Mouse (Mus musculus) mouse trophoblast stem cell (cell line): Measurements from ENCODE around the gene Slc22a4.
"Not testable (repeated sequence)": the region's sequence is repeated elsewhere in the genome, so short reads cannot be mapped to it uniquely, and the experiment has no call there.

Experiments used
- in situ Hi-C, 2 experiments: fragments of 300-500 bp; cut with MseI, MboI; formaldehyde crosslinking; loops; 2 replicates in 1 of 2; 3 replicates in 1 of 2; pipeline ENCODE4 v1.15.1; 2025

Gene Slc22a4

DNA sequence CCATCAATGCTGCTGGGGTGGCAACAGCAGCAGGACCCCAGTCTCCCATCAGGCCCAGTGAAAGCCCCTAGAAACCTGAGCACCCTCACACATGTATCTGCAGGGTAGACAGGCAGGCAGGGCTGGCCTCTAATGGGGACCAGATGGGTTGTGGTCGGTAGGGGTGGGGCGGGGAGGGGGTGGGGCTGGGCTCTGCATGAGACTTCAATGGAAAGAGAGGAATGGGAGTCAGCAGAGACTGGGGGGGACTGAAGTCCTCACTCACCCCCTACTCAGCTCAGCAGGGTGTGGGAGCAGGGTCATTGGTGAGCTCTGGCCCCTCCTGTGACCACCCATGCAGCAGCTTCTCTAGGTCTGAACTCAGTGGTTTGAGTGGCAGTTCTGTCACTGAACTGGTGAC is 29.5 kb upstream of the Slc22a4 start:
- in situ Hi-C loops: no loop called here

DNA sequence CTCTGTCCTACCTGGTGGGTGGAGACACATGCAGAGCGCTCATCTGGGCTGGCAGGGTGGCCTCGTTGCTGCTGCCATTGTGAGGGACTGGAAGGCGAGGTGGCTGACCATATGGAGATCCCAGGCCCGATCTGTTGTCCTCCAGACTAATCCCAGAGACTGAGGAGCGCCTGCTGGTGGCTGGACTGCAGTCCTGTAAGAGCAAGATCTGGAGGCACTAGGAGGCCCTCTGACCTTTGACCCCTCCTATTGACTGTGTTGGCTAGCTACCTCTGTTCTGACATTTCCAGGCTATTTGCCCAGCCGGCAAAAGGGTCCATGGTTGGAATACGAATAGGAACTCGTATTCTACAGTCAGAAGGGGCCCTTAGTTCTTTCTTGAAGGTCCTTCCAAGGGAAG is 28.2 kb upstream of the Slc22a4 start:
- in situ Hi-C loops: no loop called here

DNA sequence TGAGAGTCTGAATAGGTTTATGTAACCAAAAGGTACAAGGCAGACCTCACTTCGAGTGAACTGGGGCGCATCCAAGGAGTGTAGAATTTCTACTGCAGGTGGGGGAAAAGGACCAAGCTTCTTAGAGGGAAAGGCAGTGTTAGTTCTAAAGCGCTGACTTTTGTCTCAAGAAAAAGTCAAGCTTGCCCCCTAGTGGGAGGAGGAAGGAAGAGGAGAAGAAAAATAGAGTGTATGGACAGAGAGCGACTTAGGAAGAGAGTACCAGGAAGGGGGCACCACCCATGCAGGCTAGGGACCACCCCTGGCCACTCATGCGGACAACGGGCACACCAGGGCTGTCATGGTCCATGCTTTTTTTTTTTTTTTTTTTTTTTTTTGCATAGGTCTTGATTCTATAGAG is 26.4 kb upstream of the Slc22a4 start:
- in situ Hi-C loops: loop anchor here in 1 of 2 experiments (5.0 kb wide), 1 partner anchor 52 kb away; no protein-coding TSS in a partner anchor

DNA sequence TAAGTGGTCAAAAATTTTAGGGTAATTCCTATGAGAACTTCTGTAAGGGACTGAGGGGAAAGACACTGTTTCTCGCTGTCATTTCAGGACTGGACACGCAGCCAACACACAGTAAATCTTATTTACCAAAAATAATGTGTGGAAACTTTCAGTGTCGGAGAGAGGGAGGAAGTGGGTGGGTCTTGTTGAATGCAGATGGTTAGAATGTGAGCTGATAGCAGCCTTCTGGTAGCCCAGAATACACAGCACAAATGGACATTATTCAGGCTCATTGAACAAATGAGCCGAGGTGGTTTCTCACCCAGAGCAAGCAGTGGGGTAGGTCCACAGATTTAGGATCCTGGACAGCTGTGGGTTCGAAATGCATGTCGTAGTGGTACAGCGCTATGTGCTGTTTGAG is 25.2 kb upstream of the Slc22a4 start:
- in situ Hi-C loops: loop anchor here in 1 of 2 experiments (5.0 kb wide), 1 partner anchor 51 kb away; no protein-coding TSS in a partner anchor

DNA sequence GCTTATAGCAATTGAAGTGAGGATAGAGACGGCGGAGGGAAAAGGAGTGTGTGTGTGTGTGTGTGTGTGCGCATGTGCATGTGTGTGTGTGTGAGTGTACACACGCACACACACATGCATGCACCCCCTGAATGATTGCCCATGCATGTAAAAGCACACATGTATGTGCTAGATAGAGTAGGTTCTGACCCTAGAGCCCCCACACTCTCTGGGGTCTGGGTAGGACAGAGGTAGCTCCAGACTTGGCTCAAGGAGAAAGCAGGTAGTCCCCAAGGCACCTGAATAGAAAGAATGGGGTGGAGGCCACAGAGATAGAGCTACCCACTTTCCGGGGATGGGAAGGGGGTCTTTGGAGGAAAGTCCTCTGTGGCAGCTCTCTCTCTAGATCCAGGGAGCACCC is 24.2 kb upstream of the Slc22a4 start:
- in situ Hi-C loops: loop anchor here in 1 of 2 experiments (5.0 kb wide), 1 partner anchor 50 kb away; no protein-coding TSS in a partner anchor

DNA sequence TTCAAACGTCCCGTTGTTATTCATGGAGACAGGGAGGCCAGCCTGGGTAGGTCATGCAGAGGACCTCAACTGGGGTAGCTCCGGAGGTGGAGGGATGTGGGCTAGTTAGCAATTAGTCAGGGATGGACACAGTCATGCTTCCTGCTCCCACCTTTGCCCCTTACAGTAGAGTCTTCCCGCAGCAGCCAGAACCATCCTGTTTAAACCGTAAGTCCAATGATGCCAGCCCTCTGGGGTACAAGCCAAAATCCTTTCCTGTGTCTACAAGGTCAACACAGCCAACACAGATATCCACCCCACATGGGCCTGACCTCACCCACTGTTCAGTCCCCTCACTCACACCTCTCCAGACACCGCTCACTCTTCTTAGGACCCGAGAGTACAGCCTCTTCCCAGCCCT is 23.3 kb upstream of the Slc22a4 start:
- in situ Hi-C loops: loop anchor here in 1 of 2 experiments (5.0 kb wide), 1 partner anchor 49 kb away; no protein-coding TSS in a partner anchor

DNA sequence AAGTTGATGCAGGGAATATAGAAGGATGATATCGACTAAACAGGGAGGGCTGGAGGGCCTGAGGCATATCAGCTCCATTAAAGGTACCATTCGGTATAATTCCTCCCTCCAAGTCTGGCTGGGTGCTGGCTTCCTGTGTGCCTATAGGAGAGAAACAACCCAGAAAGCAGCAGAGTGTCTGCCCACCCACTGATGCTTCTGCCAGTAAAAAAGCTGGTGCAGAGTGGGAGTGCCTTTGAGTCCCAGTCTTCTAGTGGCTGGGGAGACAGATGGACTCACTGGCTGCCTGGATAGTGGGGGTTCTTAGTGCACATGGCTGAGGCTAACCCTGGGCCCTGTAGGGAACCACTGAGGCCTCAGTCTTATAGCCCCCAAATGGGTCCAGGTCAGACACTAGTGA is 22.3 kb upstream of the Slc22a4 start:
- in situ Hi-C loops: loop anchor here in 1 of 2 experiments (5.0 kb wide), 1 partner anchor 48 kb away; no protein-coding TSS in a partner anchor

DNA sequence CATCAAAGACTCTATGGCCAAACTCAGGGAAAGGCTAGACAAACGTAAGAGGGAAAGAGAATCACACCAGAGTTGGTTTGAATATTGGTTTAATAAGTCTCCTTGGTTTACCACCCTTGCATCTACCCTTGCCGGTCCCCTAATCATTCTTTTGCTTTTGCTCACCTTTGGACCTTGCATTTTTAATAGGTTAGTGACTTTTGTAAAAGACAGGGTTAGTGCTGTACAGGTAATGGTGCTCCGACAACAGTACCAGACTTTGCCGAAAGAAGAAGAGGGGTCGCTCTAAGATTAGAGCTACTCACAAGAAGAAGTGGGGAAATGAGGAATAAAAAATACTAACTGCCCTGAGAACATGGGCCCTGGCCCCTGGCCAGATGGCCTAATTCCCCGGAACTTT is 12.8 kb upstream of the Slc22a4 start:
- in situ Hi-C loops: loop anchor here in 1 of 2 experiments (5.0 kb wide), 1 partner anchor 33 kb away; no protein-coding TSS in a partner anchor

DNA sequence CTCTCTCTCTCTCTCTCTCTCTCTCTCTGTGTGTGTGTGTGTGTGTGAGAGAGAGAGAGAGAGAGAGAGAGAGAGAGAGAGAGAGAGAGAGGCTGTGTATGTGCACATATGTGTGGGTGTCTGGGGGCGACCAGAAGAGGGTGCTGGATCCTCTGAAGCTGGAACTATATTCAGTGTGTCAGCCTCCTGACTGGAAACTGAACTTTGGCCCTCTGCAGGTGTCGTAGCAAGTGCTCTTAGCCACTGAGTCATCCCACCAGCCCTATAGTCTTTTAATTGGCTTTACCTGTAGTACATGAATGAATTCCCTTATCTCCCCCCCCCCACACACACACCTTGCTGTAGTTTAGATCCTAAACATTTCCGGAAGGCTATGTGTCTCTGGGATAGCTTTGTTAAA is 5.0 kb upstream of the Slc22a4 start:
- in situ Hi-C loops: not testable (repeated sequence)

DNA sequence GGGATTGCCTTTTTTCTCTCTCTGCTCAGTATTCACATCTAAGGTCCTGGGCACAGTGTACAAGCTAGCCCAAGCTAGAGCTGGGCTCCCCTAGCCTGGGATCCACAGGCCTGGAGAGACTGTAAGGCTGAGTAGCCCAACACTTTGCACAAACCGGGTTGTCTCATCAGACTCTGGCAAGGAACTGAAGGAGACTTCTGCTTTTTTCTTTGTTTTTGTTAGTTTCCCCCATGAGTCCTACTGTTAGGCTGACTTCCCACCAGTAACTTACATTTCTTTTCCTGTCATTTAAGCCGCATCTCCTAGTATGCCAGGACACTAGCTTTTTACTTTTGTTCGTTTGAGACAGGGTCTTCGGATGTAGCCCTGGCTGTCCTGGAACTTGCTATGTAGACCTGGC is 1.1 kb upstream of the Slc22a4 start:
- in situ Hi-C loops: no loop called here

DNA sequence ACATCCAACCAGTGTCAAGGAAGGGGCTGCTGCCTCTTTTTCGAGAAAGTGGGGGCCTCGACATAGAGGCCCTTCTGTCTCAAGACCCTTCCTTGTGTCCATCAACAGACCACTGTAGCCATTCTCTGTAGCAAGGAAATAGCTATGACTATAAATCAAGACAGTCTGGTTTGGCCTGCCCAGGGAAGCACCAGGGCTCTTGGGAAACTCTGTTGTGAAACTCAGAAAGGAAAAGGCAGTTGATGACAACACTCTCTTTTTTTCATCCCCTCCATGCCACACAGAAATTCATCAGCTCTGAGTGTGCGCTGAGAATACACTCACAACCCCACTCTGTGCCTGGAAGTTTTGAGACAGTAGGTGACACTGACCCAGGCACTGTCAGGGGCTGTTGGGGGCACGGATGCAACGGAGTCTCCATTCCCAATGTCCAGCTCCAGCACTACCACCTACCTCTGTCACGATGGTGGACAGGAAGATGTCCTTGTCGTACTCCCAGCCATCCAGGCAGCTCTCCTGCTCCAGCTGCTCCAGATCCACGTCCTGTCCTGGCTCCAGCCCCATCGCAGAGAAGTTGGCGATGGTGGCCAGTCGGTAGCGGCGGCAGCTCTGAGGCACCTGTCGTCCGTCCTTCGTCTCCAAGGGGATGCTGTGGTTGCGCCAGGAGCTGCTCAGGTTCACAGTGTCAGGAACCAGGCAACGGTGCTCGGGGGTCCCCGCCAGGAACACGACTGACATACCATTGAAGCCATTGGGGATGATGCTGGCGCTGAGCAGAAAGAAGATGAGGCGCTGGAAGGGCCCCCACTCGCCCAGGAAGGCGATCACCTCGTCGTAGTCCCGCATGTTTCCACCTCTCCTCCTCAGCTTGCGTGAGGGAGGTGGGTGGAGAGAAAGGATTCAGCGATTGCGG is 503 bp downstream of the Slc22a4 start:
- in situ Hi-C loops: no loop called here

DNA sequence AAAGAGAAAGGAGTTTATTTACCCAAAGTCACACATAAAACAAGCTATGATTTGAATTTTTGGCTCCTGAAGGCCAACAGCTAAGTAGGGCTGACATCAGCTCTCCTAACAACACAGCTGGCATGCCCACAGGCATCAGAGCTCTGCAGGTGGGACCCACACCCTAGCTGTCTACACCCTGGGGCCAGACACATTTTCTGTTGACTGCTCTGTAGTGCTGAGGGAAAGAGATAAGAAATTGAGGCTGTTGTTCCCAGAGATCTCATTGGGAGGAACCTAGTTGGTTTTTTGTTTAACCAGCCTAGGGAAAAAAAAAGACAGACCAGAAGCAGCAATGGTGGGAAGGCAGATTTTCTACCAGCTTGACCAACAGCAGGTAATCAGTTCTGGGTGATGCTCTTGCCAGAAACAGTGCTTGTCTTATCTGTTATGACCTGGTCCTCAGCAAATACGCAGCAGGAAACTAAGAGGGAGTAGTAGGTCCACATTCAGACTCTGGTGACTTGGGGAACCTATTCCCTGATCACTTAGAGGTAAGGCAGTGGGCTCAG is 1.3 kb downstream of the Slc22a4 start:
- in situ Hi-C loops: no loop called here

DNA sequence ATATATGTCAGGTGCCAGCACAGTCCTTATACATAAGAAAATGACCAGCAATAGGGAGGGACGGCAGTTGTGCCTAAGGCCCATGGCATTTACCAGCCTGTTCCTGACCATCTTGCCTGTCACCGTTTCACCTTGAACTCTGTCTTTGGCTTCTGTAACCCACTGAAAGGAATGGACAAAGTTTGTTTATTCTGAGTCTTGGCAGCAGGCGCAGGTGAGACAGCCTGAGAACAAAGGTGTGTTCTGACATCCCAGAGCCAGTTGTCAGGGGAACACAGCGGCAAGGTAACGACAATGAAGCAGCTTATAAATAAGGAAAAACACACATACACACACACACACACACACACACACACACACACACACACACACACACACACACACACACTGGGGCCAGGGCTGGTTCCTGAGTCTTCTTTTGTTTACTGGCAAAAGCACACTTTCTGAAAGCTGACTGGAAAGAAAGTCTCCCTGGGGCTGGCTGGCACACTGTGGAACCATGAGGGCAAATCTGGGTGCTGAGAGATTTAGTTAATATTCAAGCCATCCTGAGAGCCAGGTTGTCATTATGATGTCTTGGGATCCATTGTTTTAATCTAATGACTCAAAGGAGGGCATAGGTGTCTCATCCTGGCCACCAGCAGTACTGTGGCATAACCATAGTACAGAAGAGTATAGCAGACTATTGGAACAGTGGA is 6.3 kb downstream of the Slc22a4 start:
- in situ Hi-C loops: no loop called here

DNA sequence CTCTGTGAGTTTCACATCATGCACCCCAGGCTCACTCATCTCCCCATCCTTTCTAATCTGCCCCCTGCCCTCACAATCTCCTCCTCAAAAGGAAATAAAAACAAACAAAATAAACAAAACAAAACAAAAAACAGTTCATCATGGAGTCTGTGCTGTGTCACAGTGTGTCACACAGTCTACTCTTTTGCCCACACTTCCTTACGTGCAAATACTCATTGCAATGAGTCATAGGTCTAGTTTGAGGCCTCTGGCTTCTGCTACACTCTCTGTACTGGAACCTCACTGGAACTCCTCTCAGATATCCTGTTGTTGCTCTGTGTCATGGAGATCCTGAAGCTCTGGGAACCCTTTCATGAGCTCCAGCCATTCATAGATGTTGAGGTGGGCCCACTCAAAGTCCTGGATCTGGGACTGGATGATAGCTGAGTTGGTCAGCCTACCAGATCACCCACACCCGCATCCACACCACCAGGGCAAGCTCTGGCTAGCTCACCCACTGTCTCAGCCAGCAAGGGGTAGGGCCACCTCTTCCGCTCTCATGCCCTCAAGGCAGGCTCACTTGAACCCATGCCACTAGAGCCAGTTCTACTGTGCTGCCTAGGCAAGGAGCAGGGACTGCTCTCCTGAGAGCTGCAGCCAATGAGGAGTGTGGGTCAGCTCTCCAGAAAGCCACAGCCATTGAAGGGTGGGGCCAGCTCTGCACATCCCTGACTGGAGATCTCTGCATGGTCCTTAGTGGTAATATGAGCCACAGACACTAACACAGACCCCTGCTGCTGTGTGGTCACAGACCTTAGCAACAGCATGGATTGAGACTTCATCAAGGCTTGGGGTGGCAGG is 8.8 kb downstream of the Slc22a4 start:
- in situ Hi-C loops: no loop called here

DNA sequence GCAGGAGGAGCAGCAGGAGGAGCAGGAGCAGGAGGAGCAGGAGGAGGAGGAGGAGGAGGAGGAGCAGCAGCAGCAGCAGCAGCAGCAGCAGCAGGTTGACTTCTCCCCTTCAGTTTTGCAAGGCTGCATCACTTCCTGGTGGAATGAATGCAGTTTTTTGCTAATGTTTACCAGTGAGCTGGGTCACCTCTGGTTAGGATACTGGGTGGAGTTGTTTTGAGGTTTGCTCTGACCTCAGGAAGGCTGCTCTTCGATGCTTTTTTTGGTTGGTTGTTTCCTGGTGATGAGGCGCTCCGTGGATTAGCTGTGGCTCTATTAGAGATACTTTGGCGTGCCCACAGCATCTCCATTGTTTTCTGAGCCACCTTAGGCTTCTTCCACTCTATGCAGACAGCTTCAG is 10.3 kb downstream of the Slc22a4 start:
- in situ Hi-C loops: no loop called here

DNA sequence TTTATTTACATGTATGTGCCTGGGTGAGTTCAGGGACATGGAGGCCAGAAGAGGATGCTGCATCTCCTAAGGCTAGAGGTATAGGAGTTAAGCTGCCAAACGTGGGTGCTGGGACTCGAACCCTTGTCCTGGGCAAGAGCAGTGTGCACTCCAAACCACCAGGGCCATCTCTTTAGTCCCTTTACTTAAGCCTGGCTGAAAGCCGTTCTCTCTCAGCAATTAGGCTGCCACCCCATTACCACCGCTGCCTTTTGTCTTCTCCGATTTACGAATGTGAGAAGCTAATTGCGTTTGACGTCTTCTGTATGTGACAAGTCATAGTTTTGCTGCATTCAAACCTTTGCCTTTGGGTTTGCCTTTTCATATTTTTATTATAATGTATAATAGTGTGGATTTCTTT is 11.8 kb downstream of the Slc22a4 start:
- in situ Hi-C loops: no loop called here

DNA sequence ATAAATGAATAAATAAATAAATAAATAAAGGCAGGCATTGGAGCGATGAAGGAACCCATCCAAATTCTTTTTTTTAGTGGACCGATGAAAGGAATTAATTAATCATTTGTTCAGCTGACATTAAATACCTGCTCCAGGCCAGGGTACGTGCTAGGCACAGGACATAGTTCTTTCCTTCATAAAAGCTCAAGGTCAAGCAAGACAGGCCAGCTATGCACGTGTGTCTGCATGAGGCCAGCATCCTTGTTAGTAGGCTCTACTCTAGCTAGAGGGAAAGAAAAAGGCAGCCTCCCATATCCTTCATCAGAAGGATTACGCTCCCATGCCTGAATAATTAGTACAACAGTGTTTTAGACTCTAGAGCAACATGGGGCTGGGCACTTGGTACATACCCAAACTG is 14.9 kb downstream of the Slc22a4 start:
- in situ Hi-C loops: no loop called here

DNA sequence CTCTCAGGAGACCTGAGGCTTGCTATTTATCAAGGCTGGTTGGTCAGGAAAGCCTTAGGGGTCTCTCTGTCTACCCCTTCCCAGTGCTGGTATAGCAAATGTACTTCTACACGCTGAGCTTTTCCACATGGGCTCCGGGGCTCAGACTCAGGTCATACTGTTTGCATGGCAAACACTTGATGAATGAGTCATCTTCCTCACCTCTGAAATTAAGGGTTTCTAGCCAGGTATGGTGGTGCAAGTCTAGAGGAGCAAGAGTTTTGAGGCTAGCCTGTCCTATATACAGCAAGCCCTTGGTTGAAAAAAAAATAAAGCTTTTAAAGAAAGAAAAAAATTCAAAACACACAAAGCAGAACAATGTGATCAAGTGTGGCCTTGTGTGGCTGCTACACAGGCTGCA is 16.6 kb downstream of the Slc22a4 start:
- in situ Hi-C loops: no loop called here

DNA sequence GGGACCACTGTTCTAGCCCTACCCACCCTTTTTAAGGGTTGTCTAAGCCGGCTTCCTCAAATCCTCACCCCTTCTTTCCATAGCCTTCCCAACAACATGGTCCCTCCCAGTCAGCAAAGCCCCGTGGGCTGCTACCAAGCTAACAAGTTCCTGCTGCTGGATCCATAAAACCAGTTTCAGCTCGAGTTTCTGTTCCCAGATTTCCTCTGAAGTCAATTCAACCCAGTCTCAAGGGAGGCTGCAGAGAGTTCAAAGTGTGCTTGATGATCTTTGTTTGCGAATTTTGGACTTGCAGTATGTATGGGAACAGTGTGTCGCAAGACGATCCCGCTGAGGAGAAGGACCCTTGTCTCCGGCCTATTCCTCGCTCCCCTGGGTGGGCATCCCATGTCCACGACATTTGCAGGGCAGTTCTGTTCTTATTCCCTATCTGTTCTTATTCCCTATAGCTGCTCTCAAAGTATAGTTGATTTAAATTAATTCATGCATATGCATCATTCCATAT is 19.4 kb downstream of the Slc22a4 start:
- in situ Hi-C loops: loop anchor here in 1 of 2 experiments (5.0 kb wide), 1 partner anchor 34 kb away; no protein-coding TSS in a partner anchor

DNA sequence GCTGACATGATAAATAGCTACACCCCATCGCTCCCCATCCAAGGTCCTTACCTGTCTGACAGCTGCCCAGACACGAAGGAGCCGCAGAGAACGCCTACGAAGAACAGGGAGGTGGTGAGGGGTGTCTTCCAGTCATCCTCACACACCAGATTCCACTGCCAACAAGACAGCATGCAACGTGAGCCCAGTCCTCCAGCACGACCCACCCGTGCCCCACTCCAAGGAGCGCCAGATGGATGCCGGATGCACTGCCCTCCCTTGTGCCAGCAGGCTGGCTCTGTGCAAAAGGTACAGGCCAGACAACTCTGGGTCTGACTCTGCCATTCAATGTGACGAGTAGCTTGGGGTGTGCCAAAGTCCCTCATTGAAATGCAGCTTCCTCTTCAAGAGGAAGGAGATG is 20.2 kb downstream of the Slc22a4 start:
- in situ Hi-C loops: loop anchor here in 1 of 2 experiments (5.0 kb wide), 1 partner anchor 35 kb away; no protein-coding TSS in a partner anchor

DNA sequence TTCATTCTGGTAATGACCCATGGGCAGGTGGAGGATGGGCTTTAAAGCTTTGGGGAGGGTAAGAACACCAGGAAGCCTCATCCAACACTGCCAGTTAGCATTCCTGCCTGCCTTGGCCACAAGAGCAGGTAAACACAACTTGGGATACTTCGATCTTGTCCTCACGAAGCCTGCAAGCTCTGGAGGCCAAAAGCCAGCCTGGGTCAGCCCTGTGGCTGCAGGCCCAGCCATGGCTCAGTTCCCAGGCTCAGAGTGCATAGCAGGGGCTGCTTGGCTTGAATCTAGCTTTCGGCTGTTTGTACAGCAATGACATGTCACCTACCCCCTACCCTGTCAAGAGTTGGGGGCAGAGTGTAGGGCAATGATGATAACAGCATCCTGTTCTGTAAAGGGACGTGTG is 21.0 kb downstream of the Slc22a4 start:
- in situ Hi-C loops: loop anchor here in 1 of 2 experiments (5.0 kb wide), 1 partner anchor 35 kb away; no protein-coding TSS in a partner anchor
